9 mouse cellular contexts compared by ENCODE assay signal in genomic region chr8:121729754-121730153, GRCm38 (mm10). TPM values are rescaled to one million over a fixed set of nuclear protein-coding genes. Genes with fewer than 3 reads are reported as not detected.
A peak's percentile ranks its signal among the peaks of the same experiment; 100 is the strongest.
DNase-seq lines count a peak whose midpoint lies in the region; ATAC-seq and TF ChIP-seq lines count a peak whose summit lies in the region.
"Had no signal": no experiment of that assay in that cellular context is flagged by ENCODE, and none has a peak within 500 bp of the region (broad histone marks: within the 10 kb centered on the region; RNA-seq: fewer than 3 reads in every experiment).

No protein-coding gene starts in this region.

- H3K4me2 ChIP-seq in forebrain, embryonic 13.5 days, result peak overlapping the region; percentile 85
- peak overlapping the region; percentile 44 for H3K4me2 ChIP-seq in liver, embryonic 15.5 days

- peaks cover 63% of the 10 kb centered on the region for H3K27me3 ChIP-seq in E14TG2a.4 (ENCODE audit: insufficient read depth, low read length)
- peaks cover 64% of the 10 kb centered on the region for H3K27me3 ChIP-seq in forebrain, embryonic 13.5 days
- H3K27me3 ChIP-seq in liver, embryonic 15.5 days, result peaks cover 65% of the 10 kb centered on the region

- no peak for TF ChIP-seq CTCF in E14TG2a.4 (conservative IDR thresholded peaks at IDR 0.05; ENCODE audit: low read length)

- no peaks in the 10 kb centered on the region for H3K36me3 ChIP-seq in E14TG2a.4 (ENCODE audit: insufficient read depth, low read length)
- H3K36me3 ChIP-seq in forebrain, embryonic 13.5 days (ENCODE audit: poor library complexity, severe bottlenecking), result no peaks in the 10 kb centered on the region
- no peaks in the 10 kb centered on the region for H3K36me3 ChIP-seq in liver, embryonic 15.5 days (replicated peaks)

- peak; percentile 56 for DNase-seq in cerebellum, adult 8-10 months
- DNase-seq in cerebellum, postnatal 4 days (ENCODE audit: low spot score in 2 of 2), result no peak
- DNase-seq in thymus, postnatal 14 days, result no peak
- no peak for DNase-seq in frontal cortex, postnatal 14 days (ENCODE audit: low spot score in 2 of 2)
- no peak for DNase-seq in layer of hippocampus, adult 9-10 months (ENCODE audit: low spot score)

- H3K9me3 ChIP-seq in E14TG2a.4 (ENCODE audit: low read length), result no peaks in the 10 kb centered on the region
- H3K9me3 ChIP-seq in forebrain, embryonic 13.5 days (replicated peaks), result no peaks in the 10 kb centered on the region
- H3K9me3 ChIP-seq in liver, embryonic 15.5 days (replicated peaks), result no peaks in the 10 kb centered on the region

- peak overlapping the region; percentile 79 for H3K4me3 ChIP-seq in E14TG2a.4 (replicated peaks; ENCODE audit: low read length)
- H3K4me3 ChIP-seq in forebrain, embryonic 13.5 days, result peak overlapping the region; percentile 60
- no peak overlapping the region; the same call in 1 of the 2 replicates for H3K4me3 ChIP-seq in liver, embryonic 15.5 days (replicated peaks)

- ATAC-seq in forebrain, embryonic 13.5 days, result no peak; the same call in 1 of the 2 replicates
- no peak for ATAC-seq in liver, embryonic 15.5 days (ENCODE audit: insufficient read depth)

- 0% methylated on average over 23 of the region's 54 CpGs for WGBS in forebrain, embryonic 13.5 days
- WGBS in liver, embryonic 15.5 days (ENCODE audit: insufficient replicate concordance), result under 1% methylated on average over 49 of the region's 54 CpGs

- H3K9ac ChIP-seq in forebrain, embryonic 13.5 days, result peak overlapping the region; percentile 76
- H3K9ac ChIP-seq in liver, embryonic 15.5 days, result no peak overlapping the region

- no peak overlapping the region for H3K27ac ChIP-seq in forebrain, embryonic 13.5 days
- H3K27ac ChIP-seq in liver, embryonic 15.5 days (replicated peaks), result no peak overlapping the region

- H3K4me1 ChIP-seq in E14TG2a.4 (replicated peaks; ENCODE audit: low read depth, low read length), result peaks cover 27% of the 10 kb centered on the region
- H3K4me1 ChIP-seq in forebrain, embryonic 13.5 days, result peaks cover 28% of the 10 kb centered on the region
- H3K4me1 ChIP-seq in liver, embryonic 15.5 days (replicated peaks), result no peaks in the 10 kb centered on the region

RNA-seq across cellular contexts. Expression of gene Jph3, which starts 0.3 kb away (rescaled TPM):
- polyA plus RNA-seq in forebrain, embryonic 13.5 days (2015; fragmentation: Nextera tagmentation; extraction: Ambion mirVana), result 34.9 and 36.7 TPM in 2 replicates
- 0.07 and 0.16 TPM in 2 replicates for polyA plus RNA-seq in liver, embryonic 15.5 days (2015; fragmentation: Nextera tagmentation; extraction: Ambion mirVana)
- polyA plus RNA-seq: liver, adult 2 months had no signal

Comparison
In these comparisons a context has a peak if more than half of its experiments do, and no peak if none do; other contexts are left out.
1. RNA of gene Jph3, which starts 0.3 kb away (polyA plus RNA-seq): 34.9 to 36.7 TPM in forebrain, embryonic 13.5 days; 0.07 to 0.16 TPM in liver, embryonic 15.5 days; every median in the first group is over 10 times any median in the second.